In genomic region chr4:25647593-25647992, GRCm38 (mm10) we compare ENCODE assay signal across 17 mouse cellular contexts.
"Had no signal": no experiment of that assay in that cellular context is flagged by ENCODE, and none has a peak within 500 bp of the region (broad histone marks: within the 10 kb centered on the region; RNA-seq: fewer than 3 reads in every experiment).

No protein-coding gene starts in this region.

- H3K36me3 ChIP-seq: lung, embryonic 15.5 days; midbrain, embryonic 13.5 days; midbrain, embryonic 15.5 days; neural tube, embryonic 12.5 days; stomach, embryonic 15.5 days had no signal

- ATAC-seq: lung, postnatal 0 days; midbrain, embryonic 13.5 days; midbrain, embryonic 15.5 days had no signal

- H3K9ac ChIP-seq: lung, embryonic 15.5 days; midbrain, embryonic 13.5 days; midbrain, embryonic 15.5 days; neural tube, embryonic 12.5 days; stomach, embryonic 15.5 days had no signal

- H3K4me3 ChIP-seq: lung, embryonic 15.5 days; megakaryocyte, embryonic 14.5 days; midbrain, embryonic 13.5 days; midbrain, embryonic 15.5 days; neural tube, embryonic 12.5 days; stomach, embryonic 15.5 days had no signal

- H3K27ac ChIP-seq: lung, embryonic 15.5 days; macrophage; midbrain, embryonic 13.5 days; midbrain, embryonic 15.5 days; neural tube, embryonic 12.5 days; stomach, embryonic 15.5 days; stomach, postnatal 0 days had no signal

- H3K4me1 ChIP-seq: lung, embryonic 15.5 days; megakaryocyte, embryonic 14.5 days; midbrain, embryonic 13.5 days; midbrain, embryonic 15.5 days; neural tube, embryonic 12.5 days; stomach, embryonic 15.5 days had no signal

- H3K4me2 ChIP-seq: lung, embryonic 15.5 days; midbrain, embryonic 11.5 days; midbrain, embryonic 13.5 days; midbrain, embryonic 15.5 days; neural tube, embryonic 12.5 days; stomach, embryonic 15.5 days had no signal

- DNase-seq: lung, adult 2 months; lung, postnatal 14 days; lung, postnatal 36 days; right cerebral cortex, postnatal 14 days; thymus, adult 2 months; thymus, postnatal 25 days; thymus, postnatal 4 days had no signal

- H3K27me3 ChIP-seq: lung, embryonic 15.5 days; megakaryocyte, embryonic 14.5 days; midbrain, embryonic 13.5 days; midbrain, embryonic 15.5 days; neural tube, embryonic 12.5 days; stomach, embryonic 15.5 days had no signal

- H3K9me3 ChIP-seq: lung, embryonic 15.5 days; midbrain, embryonic 13.5 days; midbrain, embryonic 15.5 days; neural tube, embryonic 12.5 days; stomach, embryonic 15.5 days had no signal
